Mouse (Mus musculus) gastrocnemius, postnatal 10 days (tissue): ENCODE data around the gene Uchl3. TPM values are rescaled to one million over a fixed set of nuclear protein-coding genes. Genes with fewer than 3 reads are reported as not detected.

Source experiments
- DNase-seq: peaks from one replicate; pipeline ENCODE4 v3.0.0; 2021; ENCODE audit warnings: mixed read lengths
- long read RNA-seq, 2 experiments: library from polyadenylated mRNA; stranded (forward); transcript quantifications; one replicate each; pipeline ENCODE4 v2.0.0; 2021
- total RNA-seq, 2 experiments: library from RNA; stranded (reverse); gene quantifications; 2 replicates each; pipeline ENCODE4 v1.2.3; 2021

Gene Uchl3
- total RNA-seq, result 10 to 100 TPM; 41.4 to 43.3 TPM
- long read RNA-seq, experiment 1, partial matches to known transcripts, result 0 of 58 reads
- long read RNA-seq, experiment 1, other reads (novel, unspliced or antisense), result 58 of 58 reads
- long read RNA-seq, experiment 2, partial matches to known transcripts, result 0 of 51 reads
- long read RNA-seq, experiment 2, other reads (novel, unspliced or antisense), result 50 of 51 reads

DNA sequence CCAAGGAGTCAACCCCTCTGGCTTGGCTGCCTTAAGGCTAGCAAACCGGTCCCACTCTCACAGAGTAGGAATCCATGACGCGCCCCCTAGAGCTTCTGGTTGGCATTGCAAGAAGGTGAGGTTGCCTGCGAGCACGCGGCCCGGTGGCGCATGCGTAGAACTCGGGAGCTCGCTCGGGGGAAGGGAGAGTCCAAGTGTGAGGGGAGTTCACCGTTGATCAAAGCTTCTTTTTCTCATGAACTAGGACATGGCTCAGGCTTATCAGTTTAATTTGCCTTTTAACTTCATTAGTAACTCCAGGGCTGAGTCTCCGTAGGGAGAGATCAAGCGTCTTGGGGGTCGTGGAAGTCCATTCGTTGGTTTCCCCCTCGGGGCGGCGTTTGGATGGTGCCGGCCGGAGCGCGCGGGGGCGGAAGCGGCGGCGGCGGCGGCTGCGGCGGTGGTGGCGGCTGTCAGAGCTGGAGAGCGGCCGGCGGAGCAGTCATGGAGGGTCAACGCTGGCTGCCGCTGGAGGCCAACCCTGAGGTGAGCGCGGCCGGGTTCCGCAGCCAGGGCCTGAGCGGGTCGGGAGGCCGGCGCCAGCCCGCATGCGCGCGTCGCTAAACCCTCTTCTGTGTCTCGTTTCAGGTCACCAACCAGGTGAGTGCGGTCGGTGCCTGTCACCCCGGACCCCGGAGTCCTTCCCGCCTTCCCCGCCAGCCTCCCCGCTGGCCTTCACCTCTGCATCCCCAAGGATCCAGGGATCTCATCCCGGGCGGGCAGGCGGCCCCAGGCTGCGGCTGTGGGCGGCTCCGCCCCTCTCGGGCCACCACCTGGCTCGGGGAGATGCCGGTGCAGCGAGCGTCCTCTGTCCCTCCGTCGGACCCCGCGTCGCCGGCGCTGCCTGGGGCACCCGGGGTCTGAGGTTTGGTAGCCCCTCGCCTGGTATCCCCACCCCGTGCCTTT, at the start of gene Uchl3:
Gene Uchl3, plus strand, starts transcription at position 387 of the 945 bp plus-strand sequence.
- peak; percentile 99 for DNase-seq

DNA sequence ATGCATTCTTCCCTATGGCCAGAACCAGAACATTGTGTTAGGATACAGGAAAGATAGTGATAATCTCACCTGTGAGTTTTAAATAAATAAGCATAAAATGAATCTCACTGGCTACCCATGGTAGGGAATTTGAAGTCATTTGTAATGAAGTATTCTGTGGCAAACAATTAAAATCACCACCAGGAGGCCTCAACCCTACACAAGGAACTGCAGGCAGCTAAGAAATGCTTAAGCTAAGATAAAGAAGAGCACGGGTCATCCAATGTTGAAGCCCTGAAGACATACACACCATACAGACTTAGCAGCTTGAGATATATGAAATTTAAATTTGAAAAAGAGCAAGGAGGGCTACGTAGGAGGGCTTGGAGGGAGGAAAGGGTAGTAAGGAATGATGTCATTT, 47.9 kb upstream of the Uchl3 start:
- DNase-seq, result no peak

DNA sequence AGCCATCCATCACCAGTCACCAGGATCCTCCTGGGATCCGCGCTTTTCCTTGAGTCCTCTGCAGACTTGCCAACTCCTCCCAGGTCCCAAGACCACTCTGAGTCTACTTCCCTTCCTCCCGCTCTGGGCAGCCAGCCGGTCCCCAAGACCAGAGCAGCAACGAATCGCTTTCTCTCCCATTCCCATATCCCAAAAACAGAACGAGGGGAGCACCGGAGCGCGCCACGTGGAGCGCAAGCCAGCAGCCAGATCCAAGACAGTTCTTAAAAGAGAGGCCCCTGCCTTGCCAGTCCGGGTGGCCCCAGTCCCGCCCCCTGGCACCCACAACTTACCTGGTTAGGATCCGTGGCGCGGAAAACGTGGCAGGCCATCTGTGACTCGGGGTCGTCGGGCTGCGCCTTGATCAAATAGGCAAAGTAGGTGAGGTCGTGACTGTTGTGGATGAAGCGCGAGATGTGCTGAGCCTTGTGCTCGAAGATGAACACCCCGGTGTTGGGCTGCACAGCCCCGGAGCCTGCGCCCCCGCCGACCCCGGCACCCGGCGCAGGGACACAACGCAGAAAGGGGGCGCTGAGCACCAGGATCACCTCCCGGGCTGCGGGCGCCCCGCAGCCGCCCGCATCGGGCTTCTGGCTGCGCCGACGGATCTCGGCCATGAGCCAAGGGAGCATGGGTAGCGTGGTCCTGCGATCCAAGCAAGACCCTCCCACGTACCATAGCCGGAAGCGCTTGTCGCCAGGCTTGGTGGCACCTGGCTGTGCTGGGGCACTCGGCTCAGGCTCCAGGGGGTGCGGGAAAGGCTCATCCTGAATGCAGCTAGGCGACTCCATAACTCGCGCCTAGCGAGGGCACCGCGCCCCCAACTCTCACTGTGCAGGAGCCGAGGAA, 45.9 kb upstream of the Uchl3 start:
- DNase-seq, result peak; percentile 42

DNA sequence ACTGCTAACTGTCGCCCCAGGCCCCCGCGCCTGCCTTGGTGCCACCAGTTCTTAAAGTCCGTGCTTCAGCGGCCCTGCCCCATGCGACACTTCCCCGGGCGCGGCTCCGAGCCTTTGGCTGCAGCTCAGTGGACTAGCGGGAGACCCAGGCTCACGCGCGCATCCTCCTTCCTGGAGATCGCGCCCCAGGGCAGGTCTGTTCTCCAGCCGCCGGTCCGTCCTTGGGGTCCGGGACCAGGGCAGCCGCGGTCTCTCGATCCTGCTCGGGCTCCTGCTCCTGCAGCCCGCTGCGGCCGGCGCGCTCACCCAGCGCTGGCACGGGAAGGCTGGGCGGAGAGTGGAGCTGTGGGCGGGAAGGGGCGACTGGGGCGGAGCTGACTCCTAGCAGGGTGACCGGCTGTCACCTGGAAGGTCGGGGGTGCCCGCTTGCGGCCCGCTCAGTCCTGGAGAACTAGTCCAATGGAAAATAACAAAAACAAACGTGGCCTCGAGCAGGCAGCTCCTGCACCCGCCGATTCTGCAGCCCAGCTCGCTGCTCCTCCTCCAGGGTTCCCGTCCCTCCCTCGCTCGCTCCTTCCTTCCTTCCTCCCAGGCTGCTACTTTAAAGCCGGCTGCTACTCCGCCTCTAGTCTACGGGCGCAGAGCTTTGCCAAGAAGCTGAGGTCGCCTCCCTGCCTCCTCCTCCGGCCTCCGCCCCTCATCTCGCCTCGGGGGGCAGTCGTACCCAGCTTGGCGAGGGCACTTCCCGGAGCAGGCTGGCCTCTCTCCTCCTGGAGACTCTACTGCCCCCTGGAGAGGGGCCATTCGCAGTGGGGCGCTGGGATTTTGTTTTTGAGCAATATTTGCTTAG, 45.0 kb upstream of the Uchl3 start, which contains the start of gene Tbc1d4:
Gene Tbc1d4, minus strand, starts transcription at position 673 of the 850 bp plus-strand sequence.
- DNase-seq, result peak; percentile 74

DNA sequence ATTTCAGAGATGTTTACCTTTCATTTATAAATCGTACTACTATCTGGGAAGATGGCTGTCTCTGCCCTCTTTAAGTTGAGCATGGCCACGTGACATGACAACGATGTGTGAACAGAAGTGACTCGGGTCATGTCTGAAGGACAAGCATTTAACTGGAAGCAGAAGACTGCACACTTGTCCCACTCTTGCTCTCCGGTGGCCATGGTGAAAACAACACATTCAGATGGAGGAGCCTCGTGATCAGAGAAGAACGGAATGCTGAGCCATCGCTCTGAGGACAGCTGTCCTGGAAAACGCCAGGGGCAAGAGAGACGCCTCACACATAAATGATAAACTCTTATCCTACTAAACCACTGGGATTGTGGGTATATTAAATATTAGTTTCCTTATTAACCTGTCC, 43.1 kb upstream of the Uchl3 start:
- no peak for DNase-seq

DNA sequence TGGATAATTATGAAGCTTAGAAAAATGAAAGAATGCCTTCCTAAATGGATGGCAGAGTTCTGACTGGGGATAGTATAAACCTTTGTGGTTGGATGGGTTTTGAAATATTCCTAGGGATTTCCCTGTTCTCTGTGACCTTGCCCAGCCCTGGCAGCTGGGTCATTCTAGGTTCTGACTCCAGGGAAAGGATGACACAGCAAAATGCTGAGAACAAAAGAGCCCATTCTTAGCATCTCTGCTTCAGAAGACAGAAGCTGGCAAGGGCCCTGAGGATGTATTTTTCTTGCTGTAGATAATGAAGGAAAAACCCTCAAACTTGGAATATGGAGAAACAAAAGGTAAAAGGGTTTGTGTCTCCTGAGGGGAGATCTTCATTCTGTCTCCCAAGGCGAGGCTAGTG, 40.6 kb upstream of the Uchl3 start:
- no peak for DNase-seq

DNA sequence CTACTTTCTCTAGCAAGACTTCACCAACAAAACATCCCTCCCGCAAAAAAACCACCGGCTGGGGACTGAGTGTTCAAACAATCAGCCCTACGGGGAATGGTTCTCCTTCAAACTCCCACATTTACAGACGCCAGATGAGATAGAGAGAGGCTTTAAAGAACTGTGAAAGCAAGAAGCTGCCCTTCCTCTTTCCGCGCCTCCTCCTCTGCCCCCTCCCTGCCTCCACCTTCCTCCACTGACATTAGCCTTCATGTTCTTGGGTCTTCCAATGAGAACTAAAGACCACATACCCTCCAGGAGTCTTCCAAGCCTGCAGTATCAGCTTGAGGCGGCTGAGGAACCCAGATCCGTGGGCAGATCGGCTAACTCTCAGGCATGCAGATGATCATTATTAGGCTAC, 37.6 kb upstream of the Uchl3 start:
- no peak for DNase-seq

DNA sequence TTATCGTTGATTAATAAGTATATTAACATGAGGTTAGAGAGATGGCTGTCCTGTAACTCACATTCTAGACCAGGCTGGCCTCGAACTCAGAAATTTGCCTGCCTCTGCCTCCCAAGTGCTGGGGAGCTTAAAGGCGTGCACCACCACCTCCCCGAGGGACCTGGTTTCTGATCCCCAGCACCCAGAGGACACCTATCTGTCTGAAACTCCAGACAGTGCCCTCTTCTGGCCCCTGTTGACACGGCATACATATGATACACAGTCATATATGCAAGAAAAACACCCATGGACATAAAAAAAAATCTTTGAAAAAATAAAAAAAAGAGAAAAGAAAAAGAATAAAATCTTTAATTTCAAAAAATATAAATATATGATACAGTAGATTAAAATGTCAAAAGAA, 36.1 kb upstream of the Uchl3 start:
- no peak for DNase-seq

DNA sequence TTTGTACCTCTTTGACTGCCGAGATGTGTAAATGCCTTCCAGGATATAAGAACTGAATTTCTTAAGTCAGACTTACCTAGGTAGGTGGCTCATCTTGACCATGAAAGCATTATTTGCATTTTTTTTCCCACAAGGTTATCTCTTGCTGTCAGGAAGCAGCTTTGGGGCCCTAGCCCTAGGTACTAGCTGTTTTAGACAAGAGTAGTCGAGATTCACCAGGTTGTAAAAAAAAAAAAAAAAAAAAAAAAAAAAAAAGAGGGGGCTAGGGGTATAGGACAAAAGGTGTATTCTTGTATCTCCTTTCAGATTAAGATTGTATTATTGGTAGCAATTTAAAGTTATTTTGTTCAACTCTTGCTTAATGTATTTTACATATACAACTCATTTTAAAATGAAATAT, 23.2 kb upstream of the Uchl3 start:
- DNase-seq, result no peak

DNA sequence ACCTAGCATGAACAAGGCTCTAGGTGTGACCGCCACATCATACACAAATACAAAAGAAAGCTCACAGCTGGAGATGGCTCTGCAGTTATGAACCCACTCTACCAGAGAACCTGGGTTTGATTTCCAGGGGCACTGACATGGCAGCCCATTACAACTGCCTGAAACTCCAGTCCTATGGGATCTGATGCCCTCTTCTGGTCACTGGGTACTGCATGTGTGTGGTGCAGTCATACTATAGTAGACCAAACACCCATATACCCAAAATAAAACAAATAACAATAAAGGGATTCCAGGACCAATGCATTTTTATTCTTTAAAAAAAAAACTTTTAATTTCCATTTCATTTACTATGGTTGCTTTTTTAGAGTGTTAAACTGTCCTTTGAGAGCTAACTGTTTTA, 18.0 kb upstream of the Uchl3 start:
- no peak for DNase-seq

DNA sequence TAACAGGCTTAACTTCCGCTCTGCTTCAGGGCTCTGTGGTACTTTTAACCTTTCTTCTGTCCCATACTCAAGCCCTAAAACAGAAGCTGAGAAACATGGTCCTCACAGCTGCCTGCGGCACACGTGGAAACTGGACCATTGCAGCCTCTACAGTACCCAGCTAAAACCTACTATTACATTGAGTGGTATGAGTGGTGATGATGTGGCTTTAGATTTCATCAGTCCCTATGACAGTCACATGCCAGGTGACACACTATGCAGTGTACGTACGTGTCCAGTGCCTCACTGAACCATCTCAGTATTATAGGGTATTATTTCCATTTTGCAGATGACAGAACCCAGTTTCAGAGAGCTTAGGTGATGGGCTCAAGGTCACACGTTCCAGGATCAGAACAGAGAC, 16.4 kb upstream of the Uchl3 start:
- DNase-seq, result no peak

DNA sequence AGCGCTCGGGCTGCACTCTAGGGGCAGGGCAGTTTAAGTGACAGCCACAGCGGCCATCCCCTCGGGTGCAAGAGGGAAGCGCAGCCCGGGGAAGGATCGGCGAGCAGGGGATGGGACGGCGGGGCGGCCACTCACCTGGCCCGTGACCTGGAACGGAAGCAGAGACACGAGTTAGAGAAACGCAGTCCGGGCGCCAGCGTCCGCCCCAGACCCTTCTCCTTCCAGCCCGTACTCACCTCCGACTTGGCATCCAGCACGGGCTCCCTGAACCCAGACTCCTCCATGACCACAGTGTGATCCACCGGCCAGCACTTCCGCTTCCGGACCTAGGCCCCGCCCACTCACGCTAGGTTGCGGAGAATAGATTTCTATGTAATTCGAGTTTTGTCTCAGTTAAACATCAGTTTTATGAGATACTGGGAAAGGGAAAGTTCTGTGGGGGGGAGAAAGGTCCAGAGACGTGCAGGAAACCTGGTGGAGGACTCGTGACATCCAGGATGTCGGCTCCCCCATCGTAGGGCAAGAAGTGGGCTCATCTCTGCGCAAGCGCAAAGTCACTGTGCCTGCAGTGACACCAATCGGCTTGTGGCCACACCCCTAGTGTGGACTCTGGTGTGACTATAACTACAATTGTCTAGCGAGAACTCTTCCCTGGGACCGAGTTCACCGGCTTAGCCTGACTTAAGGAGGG, 13.5 kb upstream of the Uchl3 start, which contains the start of gene Commd6:
Gene Commd6, minus strand, starts transcription at position 534 of the 691 bp plus-strand sequence.
- DNase-seq, result peak; percentile 83

DNA sequence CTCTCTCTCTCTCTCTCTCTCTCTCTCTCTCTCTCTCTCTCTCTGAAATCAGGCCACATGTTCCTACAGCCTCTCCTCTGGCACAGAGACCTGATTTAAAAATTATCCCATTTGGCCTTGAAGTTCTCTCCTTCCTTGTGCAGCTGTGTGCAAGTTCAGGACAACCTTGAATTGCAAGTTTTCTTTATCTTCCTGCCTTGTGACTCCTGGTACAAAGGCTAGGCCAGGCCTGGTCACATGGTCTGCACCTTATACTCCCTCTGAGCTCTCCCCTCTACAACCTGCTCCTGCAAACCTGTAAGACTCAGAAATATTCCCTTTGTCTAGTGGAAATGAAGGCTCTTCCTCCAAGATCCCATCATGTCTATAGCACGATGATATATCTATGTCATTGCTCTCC, 8.8 kb upstream of the Uchl3 start:
- DNase-seq, result no peak

DNA sequence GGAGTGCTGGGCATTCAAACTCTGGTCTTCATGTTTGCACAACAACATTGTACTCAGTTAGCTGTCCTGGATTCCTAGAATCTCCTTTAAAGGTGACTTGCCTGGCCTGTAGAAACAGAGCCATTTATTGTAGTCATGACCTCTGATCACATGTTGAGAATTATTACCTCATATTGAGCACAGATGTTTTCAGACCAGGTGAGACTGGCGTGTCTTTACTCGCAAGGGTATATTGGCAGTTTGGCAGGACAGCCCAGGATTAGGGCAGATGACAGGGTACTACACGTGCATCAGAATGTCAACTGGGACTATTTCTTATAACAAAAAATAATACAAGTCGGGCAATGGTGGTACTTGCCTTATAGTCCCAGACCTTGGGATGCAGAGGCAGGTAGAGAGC, 3.2 kb upstream of the Uchl3 start:
- no peak for DNase-seq

DNA sequence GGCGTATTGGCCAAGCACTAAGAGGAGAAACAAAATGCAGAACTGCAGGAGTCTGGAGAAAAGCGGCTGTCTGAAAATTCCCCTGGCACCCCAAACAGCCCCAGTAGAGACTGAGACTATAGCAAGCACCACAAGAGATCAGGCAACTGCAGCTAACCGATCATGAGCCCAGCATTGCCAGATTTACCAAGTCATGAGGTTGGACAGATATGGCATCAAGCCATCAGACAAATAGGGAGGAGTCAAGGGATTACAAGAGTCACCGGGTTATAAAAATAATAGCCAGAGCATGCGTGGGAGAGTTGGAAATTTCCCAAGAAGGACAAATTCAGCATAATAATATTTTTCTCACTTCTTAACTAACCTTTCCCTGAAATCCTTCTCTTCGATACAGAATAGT, 1.2 kb upstream of the Uchl3 start:
- DNase-seq, result no peak

DNA sequence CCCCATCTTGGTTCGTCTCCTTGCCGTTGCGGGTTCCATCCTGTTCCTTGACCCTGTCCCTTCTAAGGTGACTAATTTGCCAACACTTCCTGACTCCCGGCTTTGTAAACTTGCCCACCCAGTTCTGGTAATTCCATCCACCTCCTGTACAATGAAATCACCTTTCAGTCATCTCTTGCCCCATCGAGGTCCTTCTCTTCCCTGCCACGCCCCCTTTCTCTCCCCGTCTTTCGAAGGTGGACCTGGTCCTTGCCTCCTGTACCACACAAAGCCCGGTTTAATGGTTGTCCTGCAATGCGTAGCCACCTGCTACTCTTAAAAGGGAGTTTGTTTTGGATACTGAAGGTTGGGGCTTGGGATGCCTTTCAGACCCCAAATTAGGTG, 751 bp downstream of the Uchl3 start:
- no peak for DNase-seq

DNA sequence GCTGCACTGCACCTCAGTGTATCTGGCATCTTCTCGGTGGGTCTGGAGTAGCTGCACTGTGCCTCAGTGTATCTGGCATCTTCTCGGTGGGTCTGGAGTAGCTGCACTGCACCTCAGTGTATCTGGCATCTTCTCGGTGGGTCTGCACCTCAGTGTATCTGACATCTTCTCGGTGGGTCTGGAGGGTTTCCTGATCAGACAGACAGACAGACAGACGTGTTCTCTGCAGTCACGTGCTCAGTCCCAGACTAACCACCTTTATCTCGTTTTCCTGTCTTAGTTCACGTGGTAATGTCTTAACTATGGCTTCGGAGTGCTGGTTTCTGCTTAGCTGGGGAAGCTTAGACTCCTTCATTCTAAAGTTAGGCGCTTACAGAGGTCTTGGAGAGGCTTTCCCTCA, 2.5 kb downstream of the Uchl3 start:
- no peak for DNase-seq

DNA sequence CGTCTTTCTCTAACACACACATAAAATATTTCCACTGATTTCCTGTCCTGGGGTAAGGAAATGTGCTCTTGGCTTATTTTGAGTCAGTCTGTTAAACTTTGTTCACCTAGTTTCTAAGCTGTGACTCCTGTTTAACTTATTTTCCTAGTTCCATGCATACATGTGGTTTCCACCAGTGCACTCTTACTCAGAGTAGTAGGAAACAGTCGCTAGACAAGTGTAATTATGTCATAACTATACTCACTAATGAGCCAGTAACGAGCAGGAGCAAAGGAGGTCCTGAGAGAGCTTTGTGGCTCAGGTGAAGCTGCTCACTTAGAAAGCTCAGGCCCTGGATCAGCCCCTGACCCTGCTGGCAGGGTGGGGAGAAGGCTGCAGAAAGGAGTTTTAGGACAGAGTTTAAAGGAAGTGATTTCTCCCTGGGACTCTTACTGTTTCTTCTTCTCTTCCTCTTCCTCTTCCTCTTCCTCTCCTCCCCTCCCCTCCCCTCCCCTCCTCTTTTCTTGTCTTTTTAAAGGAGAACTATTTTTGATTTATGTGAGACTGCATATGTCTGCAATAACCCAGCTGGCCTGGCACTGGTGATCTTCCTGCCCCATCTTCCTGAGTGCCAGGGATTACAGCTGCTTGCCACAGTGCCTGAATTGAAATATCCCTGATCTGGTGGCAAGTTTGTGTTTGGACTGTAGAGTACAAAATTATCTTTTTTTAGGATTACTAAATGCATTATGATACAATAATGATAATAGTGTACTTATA, 8.1 kb downstream of the Uchl3 start:
- DNase-seq, result no peak

DNA sequence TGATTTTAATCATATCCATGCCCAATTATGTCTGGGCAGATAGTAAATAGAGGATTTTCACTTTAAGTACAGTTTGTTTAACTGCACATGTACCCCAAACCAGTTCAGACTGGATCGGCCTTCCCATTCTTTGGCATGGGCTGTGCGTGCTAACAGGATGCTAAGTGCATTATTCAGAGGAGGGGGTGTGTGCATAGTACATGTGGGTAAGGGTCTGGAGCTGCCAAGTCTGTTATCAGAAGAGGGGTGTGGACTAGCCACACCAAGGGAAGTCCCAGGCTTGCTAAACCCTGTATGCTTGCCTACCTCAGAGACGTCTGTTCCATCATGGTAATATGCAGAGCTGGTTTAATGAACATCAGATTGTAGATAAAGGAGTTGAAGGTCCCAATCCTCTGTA, 10.5 kb downstream of the Uchl3 start:
- no peak for DNase-seq

DNA sequence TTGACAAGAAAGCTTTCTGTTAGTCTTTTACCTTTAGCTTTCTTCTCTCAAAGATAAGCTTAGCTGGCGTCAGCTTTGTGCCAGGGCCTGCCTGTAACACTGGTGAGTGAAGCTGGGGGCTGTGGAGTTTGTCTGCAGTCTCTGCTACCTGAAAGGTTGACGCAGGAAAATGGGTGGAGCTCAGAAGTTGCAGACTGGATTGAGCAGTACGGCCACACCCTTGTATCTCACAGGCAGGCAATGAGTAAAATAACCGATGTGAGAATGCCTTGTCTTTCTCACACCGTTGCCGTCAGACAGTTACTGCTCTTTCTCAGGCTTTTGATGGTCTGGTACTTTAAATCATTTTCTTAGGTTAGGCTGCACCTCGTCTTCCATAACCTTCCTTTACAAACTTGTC, 12.3 kb downstream of the Uchl3 start:
- DNase-seq, result no peak
